Mouse (Mus musculus) lung, postnatal 4 days (tissue): ENCODE data around the gene Slc6a12.

Source experiments
- DNase-seq, 2 experiments: peaks; one replicate each; pipeline ENCODE4 v3.0.0; 2021

Gene Slc6a12

GRCm38 (mm10) chr6:121344329-121344728, 1.5 kb downstream of the Slc6a12 start:
- DNase-seq, result no peak

- DNase-seq, result no peak
Measured at GRCm38 (mm10) chr6:121346428-121346827, 3.6 kb downstream of the Slc6a12 start.

GRCm38 (mm10) chr6:121352276-121352675, 9.4 kb downstream of the Slc6a12 start:
- no peak for DNase-seq

GRCm38 (mm10) chr6:121356041-121356440, 13.2 kb downstream of the Slc6a12 start:
- no peak for DNase-seq

- DNase-seq, result no peak
Measured at GRCm38 (mm10) chr6:121357232-121357631, 14.4 kb downstream of the Slc6a12 start.

GRCm38 (mm10) chr6:121363061-121363460, 20.2 kb downstream of the Slc6a12 start:
- DNase-seq, result no peak

GRCm38 (mm10) chr6:121363956-121364355, 21.1 kb downstream of the Slc6a12 start:
- no peak for DNase-seq

GRCm38 (mm10) chr6:121366537-121366936, 23.7 kb downstream of the Slc6a12 start:
- DNase-seq, result peak in 1 of 2 experiments; percentile 50

- DNase-seq, result no peak
Measured at GRCm38 (mm10) chr6:121367099-121367498, 24.2 kb downstream of the Slc6a12 start.

GRCm38 (mm10) chr6:121371197-121371980, 28.5 kb downstream of the Slc6a12 start:
- no peak for DNase-seq

- no peak for DNase-seq
Measured at GRCm38 (mm10) chr6:121376159-121376558, 33.3 kb downstream of the Slc6a12 start.

GRCm38 (mm10) chr6:121378256-121378655, 35.4 kb downstream of the Slc6a12 start:
- DNase-seq, result no peak

GRCm38 (mm10) chr6:121380576-121380975, 37.7 kb downstream of the Slc6a12 start:
- DNase-seq, result no peak

- no peak for DNase-seq
Measured at GRCm38 (mm10) chr6:121382071-121382470, 39.2 kb downstream of the Slc6a12 start.

GRCm38 (mm10) chr6:121385397-121385796, 42.5 kb downstream of the Slc6a12 start:
- no peak for DNase-seq

- DNase-seq, result peak in 1 of 2 experiments; percentile 15
Measured at GRCm38 (mm10) chr6:121392610-121393252, 49.9 kb downstream of the Slc6a12 start.

- no peak for DNase-seq
Measured at GRCm38 (mm10) chr6:121401140-121401539, 58.3 kb downstream of the Slc6a12 start.

- DNase-seq, result no peak
Measured at GRCm38 (mm10) chr6:121401826-121402660, 59.2 kb downstream of the Slc6a12 start.

- DNase-seq, result no peak
Measured at GRCm38 (mm10) chr6:121402661-121403244, 59.9 kb downstream of the Slc6a12 start.

- DNase-seq, result no peak
Measured at GRCm38 (mm10) chr6:121405311-121405710, 62.4 kb downstream of the Slc6a12 start.

- peak; percentile 7 to 57 for DNase-seq
Measured at GRCm38 (mm10) chr6:121407571-121408011, 64.7 kb downstream of the Slc6a12 start.

- no peak for DNase-seq
Measured at GRCm38 (mm10) chr6:121412558-121413297, 69.9 kb downstream of the Slc6a12 start.
